Mouse (Mus musculus): ENCODE measurements around the gene Elovl7.

Elovl7 gene

GRCm38 (mm10) chr13:108304680-108305079 lies 90.5 kb downstream of the Elovl7 start:
- no peak for DNase-seq

GRCm38 (mm10) chr13:108315702-108316486 lies 101.7 kb downstream of the Elovl7 start, which contains the start of gene Depdc1b:
Gene Depdc1b, plus strand, starts transcription at chr13:108316332.
- peak; percentile 92 for DNase-seq

GRCm38 (mm10) chr13:108316487-108316903 lies 102.3 kb downstream of the Elovl7 start:
- DNase-seq = no peak

DNA sequence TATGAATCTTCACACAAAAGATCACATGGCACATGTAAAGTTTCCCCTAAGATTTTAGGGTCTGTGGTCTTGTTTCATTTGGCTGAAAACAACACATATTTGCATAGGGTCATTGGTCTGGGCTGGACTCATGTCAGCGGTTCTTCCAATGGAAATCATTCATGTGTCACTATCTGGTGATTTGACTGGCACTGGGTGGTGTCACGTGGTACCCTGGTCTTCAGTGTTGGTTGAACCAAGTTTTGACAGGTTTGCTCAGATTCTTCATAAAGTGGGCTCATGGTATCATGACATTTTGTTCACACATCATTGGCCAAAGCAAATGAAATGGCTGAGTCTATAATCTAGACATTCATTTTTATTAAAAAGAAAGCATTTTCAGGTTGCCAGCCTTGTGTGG lies 103.2 kb downstream of the Elovl7 start:
- DNase-seq = no peak

DNA sequence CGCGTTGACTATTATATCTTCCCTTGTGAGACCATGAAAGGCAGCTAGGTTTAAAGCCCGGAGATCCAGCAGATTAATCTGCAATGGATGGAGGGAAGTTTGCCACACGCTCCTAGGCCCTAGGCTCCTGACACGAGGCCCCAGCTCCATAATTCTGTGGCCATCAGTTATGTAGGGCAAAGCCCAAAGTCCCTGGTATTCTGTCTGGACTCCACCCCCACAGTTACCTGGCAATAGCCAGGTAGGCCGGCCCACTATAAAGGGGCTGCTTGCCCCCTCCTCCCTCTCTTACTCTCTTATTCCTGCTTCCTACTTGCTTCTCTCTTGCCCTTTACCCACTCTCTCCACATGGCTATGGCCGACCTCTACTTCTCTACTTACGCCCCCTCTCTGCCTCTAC lies 104.8 kb downstream of the Elovl7 start:
- DNase-seq = no peak

GRCm38 (mm10) chr13:108320216-108320615 lies 106.0 kb downstream of the Elovl7 start:
- DNase-seq = no peak

DNA sequence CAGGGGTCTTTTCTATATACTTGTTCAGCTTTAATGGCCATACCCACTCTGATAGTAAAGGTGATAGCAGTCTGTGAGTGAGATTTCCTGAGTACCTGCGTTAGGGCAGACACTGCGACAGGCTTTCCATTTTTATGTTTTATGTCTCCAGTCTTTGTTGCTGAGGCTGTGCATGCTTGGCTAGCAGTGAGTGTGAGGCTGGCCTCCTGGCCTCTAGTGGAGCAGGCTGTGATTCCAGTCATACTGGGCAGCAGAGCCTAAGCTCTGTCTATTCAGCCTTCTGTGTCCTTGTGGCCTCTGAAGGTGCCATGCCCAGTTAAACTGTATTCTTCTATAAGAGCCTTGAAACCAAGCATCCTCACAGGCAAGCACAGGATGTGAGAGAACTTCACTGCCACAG lies 108.3 kb downstream of the Elovl7 start:
- no peak for DNase-seq

DNA sequence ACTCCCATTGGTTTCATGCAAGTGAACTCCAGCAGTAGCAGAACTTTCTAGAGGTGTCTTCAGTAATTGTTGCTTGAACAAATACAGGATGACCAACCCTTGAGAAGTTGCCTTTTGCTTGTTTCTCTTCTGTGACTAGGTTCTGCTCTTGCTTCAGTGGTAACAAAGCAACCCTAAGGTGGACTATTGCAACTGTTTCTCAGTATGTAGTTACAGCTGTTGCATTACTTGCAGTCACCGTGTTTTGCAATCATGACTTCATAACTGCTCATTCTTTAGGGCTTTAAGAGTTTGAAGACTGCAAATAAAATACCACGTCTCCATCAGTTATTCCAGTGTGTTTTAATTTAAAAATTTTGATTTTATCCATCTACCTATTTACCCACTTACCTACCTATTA lies 109.1 kb downstream of the Elovl7 start:
- no peak for DNase-seq

GRCm38 (mm10) chr13:108323866-108324829 lies 109.9 kb downstream of the Elovl7 start:
- no peak for DNase-seq

DNA sequence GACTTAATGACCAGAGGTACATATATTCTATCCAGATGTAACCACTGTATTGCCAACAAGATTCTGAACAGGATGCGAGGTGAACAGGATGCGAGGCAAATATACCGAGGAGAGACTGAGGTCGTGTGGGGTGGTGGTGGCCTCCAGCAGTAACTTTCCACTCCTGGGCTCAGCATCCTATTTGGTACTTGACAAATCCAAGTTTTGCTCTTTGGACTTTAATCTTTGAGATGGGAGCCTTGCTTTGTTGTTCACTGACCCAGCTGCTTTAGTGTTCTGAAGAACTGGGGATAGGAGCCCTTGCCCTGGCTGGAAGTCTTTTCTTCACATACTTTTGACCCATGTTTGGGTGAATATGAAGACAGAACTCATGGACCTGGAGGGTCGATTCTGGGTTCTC lies 111.7 kb downstream of the Elovl7 start:
- DNase-seq = no peak

DNA sequence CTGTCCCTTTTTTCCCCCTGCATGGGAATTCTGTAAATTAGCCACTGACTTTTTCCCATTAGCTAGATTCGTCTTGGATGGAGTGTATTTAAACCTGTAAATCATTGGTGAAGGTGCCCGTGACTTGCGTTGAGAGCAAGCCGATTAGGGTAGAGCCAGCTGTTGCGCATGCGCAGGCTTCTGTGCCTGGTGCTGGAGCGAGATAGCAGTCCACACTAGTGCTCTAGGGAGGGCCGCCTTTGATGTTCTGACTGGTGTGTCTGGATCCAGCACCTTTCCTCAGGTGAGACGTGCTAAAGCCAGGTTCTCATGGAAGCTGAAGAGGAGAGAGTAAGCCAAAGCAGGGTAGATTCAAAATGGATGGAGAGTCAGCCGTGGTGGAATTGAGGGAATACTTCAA lies 112.1 kb downstream of the Elovl7 start:
- no peak for DNase-seq

GRCm38 (mm10) chr13:108327047-108327446 lies 112.8 kb downstream of the Elovl7 start:
- no peak for DNase-seq

- DNase-seq = no peak
Observed at GRCm38 (mm10) chr13:108328406-108329180, 114.4 kb downstream of the Elovl7 start.

DNA sequence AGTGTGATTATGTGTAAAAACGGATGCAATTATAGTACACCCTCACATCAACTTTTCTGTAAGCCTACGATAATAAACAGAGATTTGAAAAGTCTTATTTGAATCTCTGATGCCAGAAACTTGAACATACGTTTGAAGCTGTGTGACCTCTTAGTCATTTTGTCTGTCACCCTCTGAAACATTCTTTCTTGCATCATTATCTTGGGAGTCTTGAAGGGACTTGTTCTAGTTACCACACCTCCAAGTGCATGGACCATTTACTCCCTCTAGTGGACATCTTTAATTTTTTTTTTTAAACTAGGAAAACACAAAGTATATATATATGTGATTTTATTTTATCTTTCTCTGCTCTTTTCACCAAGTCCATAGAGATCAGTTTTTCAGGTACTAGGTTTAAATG lies 115.5 kb downstream of the Elovl7 start:
- no peak for DNase-seq
